Mouse (Mus musculus): ENCODE data around the gene Sel1l3.

DNA sequence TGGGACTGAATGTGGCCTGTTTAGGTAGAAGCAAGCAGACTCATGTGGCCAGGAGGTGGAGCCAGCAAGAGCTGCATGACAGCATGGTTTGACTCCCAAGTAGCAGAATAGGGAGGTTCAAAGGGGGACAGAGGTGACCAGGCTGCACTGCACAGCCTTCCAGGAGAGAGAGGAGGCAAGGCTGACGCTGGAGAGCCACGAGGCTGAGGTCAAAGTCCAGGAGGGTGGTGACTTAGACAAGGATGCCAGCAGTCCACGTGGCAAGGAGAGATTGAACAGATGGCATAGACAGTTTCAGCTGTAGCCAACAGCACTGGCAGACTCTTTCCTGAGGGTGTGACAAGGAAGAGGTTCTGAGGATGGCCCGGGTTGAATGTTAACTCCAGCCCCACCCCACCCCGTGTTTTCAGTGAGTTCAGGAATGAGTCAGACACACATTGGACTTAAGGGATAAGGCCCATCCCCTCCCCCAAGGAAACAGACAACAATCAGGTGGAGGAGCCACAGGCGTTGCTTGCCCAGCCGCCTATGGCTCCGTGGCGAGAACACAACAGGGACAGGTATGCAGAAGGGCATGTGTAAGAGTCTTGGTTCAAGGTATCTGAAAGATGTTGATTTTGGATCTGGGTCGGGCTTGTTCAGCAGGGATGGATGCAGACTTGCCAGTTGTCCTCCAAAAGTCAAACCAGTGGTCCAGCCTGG is 17.2 kb downstream of the Sel1l3 start:
- TF ChIP-seq CTCF (conservative IDR thresholded peaks at IDR 0.05 in 1 of 2, IDR thresholded peaks at IDR 0.05 in 1 of 2; ENCODE audit: low read depth in 2 of 2, low read length in 2 of 2), result peak in 1 of 2 experiments; percentile 45; a peak in 2 of 4 replicates
- TF ChIP-seq EP300 (IDR thresholded peaks at IDR 0.05; ENCODE audit: low read length), result no peak
- TF ChIP-seq RCOR1 (conservative IDR thresholded peaks at IDR 0.05; ENCODE audit: low read depth, low read length), result no peak
- TF ChIP-seq ZNF384 (IDR thresholded peaks at IDR 0.05; ENCODE audit: low read depth, low read length), result no peak
- no peak for TF ChIP-seq MAFK (IDR thresholded peaks at IDR 0.05; ENCODE audit: insufficient replicate concordance, low read length)
- TF ChIP-seq UBTF (IDR thresholded peaks at IDR 0.05; ENCODE audit: low read depth, low read length), result no peak
- TF ChIP-seq POLR2A (IDR thresholded peaks at IDR 0.05; ENCODE audit: low read depth, low read length), result no peak
- no peak for TF ChIP-seq POLR2AphosphoS2 (IDR thresholded peaks at IDR 0.05; ENCODE audit: low read depth, low read length)
- no peak for TF ChIP-seq MAZ (IDR thresholded peaks at IDR 0.05; ENCODE audit: low read depth, low read length)
- no peak; the same call in 1 of the 2 replicates for TF ChIP-seq RAD21 (IDR thresholded peaks at IDR 0.05; ENCODE audit: low read depth, low read length)
- no peak for TF ChIP-seq NELFE (IDR thresholded peaks at IDR 0.05; ENCODE audit: low read depth, low read length)
- no peak for TF ChIP-seq MXI1 (IDR thresholded peaks at IDR 0.05; ENCODE audit: low read depth, low read length)
- no peak for TF ChIP-seq BHLHE40 (IDR thresholded peaks at IDR 0.05; ENCODE audit: low read depth, low read length)
- TF ChIP-seq CHD2 (IDR thresholded peaks at IDR 0.05; ENCODE audit: low read length), result no peak

All from CH12.LX (cell line).